7 mouse cellular contexts compared by ENCODE assay signal in genomic region chr17:25828223-25828594, GRCm38 (mm10). TPM values are rescaled to one million over a fixed set of nuclear protein-coding genes. Genes with fewer than 3 reads are reported as not detected.
DNase-seq lines count a peak whose midpoint lies in the region; ATAC-seq and TF ChIP-seq lines count a peak whose summit lies in the region.

No protein-coding gene starts in this region.

- TF ChIP-seq EP300 in lung, postnatal 0 days (IDR thresholded peaks at IDR 0.05), result no peak

- H3K27ac ChIP-seq in lung, postnatal 0 days (ENCODE audit: low read length), result no peak overlapping the region; the same call in 1 of the 2 replicates
- peak overlapping the region; percentile 93 for H3K27ac ChIP-seq in forebrain, embryonic 16.5 days (ENCODE audit: low read length)
- H3K27ac ChIP-seq in limb, embryonic 15.5 days, result peak overlapping the region; percentile 92
- peak overlapping the region; percentile 88; the same call in 1 of the 2 replicates for H3K27ac ChIP-seq in stomach, embryonic 14.5 days (ENCODE audit: low read length)

- peak overlapping the region; percentile 85 for H3K4me2 ChIP-seq in lung, postnatal 0 days (replicated peaks; ENCODE audit: low read depth, low read length)
- H3K4me2 ChIP-seq in forebrain, embryonic 16.5 days (ENCODE audit: low read length), result peak overlapping the region; percentile 93
- H3K4me2 ChIP-seq in limb, embryonic 15.5 days, result peak overlapping the region; percentile 66
- peak overlapping the region; percentile 91 for H3K4me2 ChIP-seq in stomach, embryonic 14.5 days (replicated peaks; ENCODE audit: low read depth, low read length)

- H3K36me3 ChIP-seq in lung, postnatal 0 days (ENCODE audit: insufficient read depth, low read length), result 0 out of 2 replicates have a peak, but pooled peaks cover 11% of the 10 kb centered on the region
- H3K36me3 ChIP-seq in forebrain, embryonic 16.5 days (ENCODE audit: control insufficient read depth, insufficient read depth), result peaks cover 20% of the 10 kb centered on the region
- peaks cover 42% of the 10 kb centered on the region for H3K36me3 ChIP-seq in limb, embryonic 15.5 days
- peaks cover 34% of the 10 kb centered on the region for H3K36me3 ChIP-seq in stomach, embryonic 14.5 days (ENCODE audit: control insufficient read depth, insufficient read depth, low read length)

- peaks cover 35% of the 10 kb centered on the region for H3K4me1 ChIP-seq in lung, postnatal 0 days (ENCODE audit: insufficient read depth, low read depth, low read length)
- H3K4me1 ChIP-seq in forebrain, embryonic 16.5 days (replicated peaks; ENCODE audit: control insufficient read depth, insufficient read depth, low read length), result peaks cover 76% of the 10 kb centered on the region
- peaks cover 65% of the 10 kb centered on the region for H3K4me1 ChIP-seq in limb, embryonic 15.5 days
- H3K4me1 ChIP-seq in stomach, embryonic 14.5 days (ENCODE audit: control insufficient read depth, insufficient read depth, low read length), result peaks cover 36% of the 10 kb centered on the region

- H3K9ac ChIP-seq in lung, postnatal 0 days (replicated peaks; ENCODE audit: low read depth), result 0 out of 2 replicates have a peak overlapping the region, but pooled peaks have one; percentile 8
- H3K9ac ChIP-seq in forebrain, embryonic 16.5 days (replicated peaks; ENCODE audit: low read depth, low read length), result peak overlapping the region; percentile 80
- peak overlapping the region; percentile 68; the same call in 1 of the 2 replicates for H3K9ac ChIP-seq in limb, embryonic 15.5 days
- H3K9ac ChIP-seq in stomach, embryonic 14.5 days (replicated peaks; ENCODE audit: low read depth, low read length), result no peak overlapping the region

- TF ChIP-seq CTCF in lung, postnatal 0 days (IDR thresholded peaks at IDR 0.05), result no peak

- no peak for DNase-seq in lung, postnatal 0 days (ENCODE audit: low spot score)
- no peak for DNase-seq in lung, postnatal 14 days
- no peak for DNase-seq in layer of hippocampus, postnatal 14 days (ENCODE audit: low spot score in 2 of 2)

- no peaks in the 10 kb centered on the region for H3K9me3 ChIP-seq in lung, postnatal 0 days (ENCODE audit: low read length)
- no peaks in the 10 kb centered on the region for H3K9me3 ChIP-seq in forebrain, embryonic 16.5 days (ENCODE audit: control insufficient read depth, low read length)
- H3K9me3 ChIP-seq in limb, embryonic 15.5 days, result no peaks in the 10 kb centered on the region
- no peaks in the 10 kb centered on the region for H3K9me3 ChIP-seq in stomach, embryonic 14.5 days (ENCODE audit: control insufficient read depth, low read depth, low read length)

- H3K4me3 ChIP-seq in lung, postnatal 0 days (ENCODE audit: low read depth, low read length), result peak overlapping the region; percentile 52; the same call in 1 of the 2 replicates
- peak overlapping the region; percentile 66 for H3K4me3 ChIP-seq in forebrain, embryonic 16.5 days (replicated peaks; ENCODE audit: low read length)
- H3K4me3 ChIP-seq in limb, embryonic 15.5 days, result peak overlapping the region; percentile 62
- H3K4me3 ChIP-seq in stomach, embryonic 14.5 days (ENCODE audit: low read depth, low read length), result peak overlapping the region; percentile 59

- WGBS in lung, postnatal 0 days, result 72% methylated on average over 8 of the region's 8 CpGs
- 85% methylated on average over 8 of the region's 8 CpGs for WGBS in forebrain, embryonic 16.5 days
- 81% methylated on average over 8 of the region's 8 CpGs for WGBS in limb, embryonic 15.5 days
- 80% methylated on average over 8 of the region's 8 CpGs for WGBS in stomach, embryonic 14.5 days

- no peaks in the 10 kb centered on the region for H3K27me3 ChIP-seq in lung, postnatal 0 days (replicated peaks; ENCODE audit: insufficient read depth, low read length)
- no peaks in the 10 kb centered on the region for H3K27me3 ChIP-seq in forebrain, embryonic 16.5 days (replicated peaks; ENCODE audit: control insufficient read depth, insufficient read depth, low read length)
- H3K27me3 ChIP-seq in limb, embryonic 15.5 days, result no peaks in the 10 kb centered on the region
- H3K27me3 ChIP-seq in stomach, embryonic 14.5 days (ENCODE audit: control insufficient read depth, insufficient read depth, low read length), result no peaks in the 10 kb centered on the region

- ATAC-seq in lung, postnatal 0 days, result no peak
- ATAC-seq in forebrain, embryonic 16.5 days, result no peak
- ATAC-seq in limb, embryonic 15.5 days (ENCODE audit: insufficient number of reproducible peaks, low FRiP score, low TSS enrichment, low read depth), result no peak
- ATAC-seq in stomach, embryonic 14.5 days (ENCODE audit: insufficient number of reproducible peaks, insufficient read depth, low FRiP score, low read depth), result no peak
- no peak for ATAC-seq in megakaryocyte-erythroid progenitor cell, adult 5-6 weeks (replicated peaks; ENCODE audit: low FRiP score, low TSS enrichment, poor library complexity, severe bottlenecking)

RNA-seq across cellular contexts. Expression of gene Jmjd8, which starts 0.5 kb away (rescaled TPM):
- 27.3 and 28.0 TPM in 2 replicates for polyA plus RNA-seq in lung, postnatal 0 days (2015; fragmentation: Nextera tagmentation; extraction: Ambion mirVana)
- polyA plus RNA-seq in forebrain, embryonic 16.5 days (2015; fragmentation: Nextera tagmentation; extraction: Ambion mirVana), result 68.2 and 73.9 TPM in 2 replicates
- polyA plus RNA-seq in limb, embryonic 15.5 days (2015; fragmentation: Nextera tagmentation; extraction: Ambion mirVana), result 47.2 and 48.9 TPM in 2 replicates
- polyA plus RNA-seq in stomach, embryonic 14.5 days (2014; fragmentation: Nextera tagmentation; extraction: Ambion mirVana), result 41.9 and 44.4 TPM in 2 replicates
- 20.1 and 31.7 TPM in 2 replicates for total RNA-seq in megakaryocyte-erythroid progenitor cell, adult 5-6 weeks (2014; fragmentation: Nextera tagmentation)
- total RNA-seq in megakaryocyte-erythroid progenitor cell, adult 5-6 weeks (2017), result 19.5 and 21.5 TPM in 2 replicates
- total RNA-seq in layer of hippocampus, postnatal 14 days (2021), result 10 to 100 TPM; 64.3 to 65.0 TPM

RNA-seq across cellular contexts. Expression of gene Wdr24, which starts 4.8 kb away (rescaled TPM):
- polyA plus RNA-seq in lung, postnatal 0 days (2015; fragmentation: Nextera tagmentation; extraction: Ambion mirVana), result 14.9 and 15.0 TPM in 2 replicates
- 36.5 and 37.3 TPM in 2 replicates for polyA plus RNA-seq in forebrain, embryonic 16.5 days (2015; fragmentation: Nextera tagmentation; extraction: Ambion mirVana)
- 24.6 and 26.5 TPM in 2 replicates for polyA plus RNA-seq in limb, embryonic 15.5 days (2015; fragmentation: Nextera tagmentation; extraction: Ambion mirVana)
- 25.3 and 28.3 TPM in 2 replicates for polyA plus RNA-seq in stomach, embryonic 14.5 days (2014; fragmentation: Nextera tagmentation; extraction: Ambion mirVana)
- 16.6 and 33.3 TPM in 2 replicates for total RNA-seq in megakaryocyte-erythroid progenitor cell, adult 5-6 weeks (2014; fragmentation: Nextera tagmentation)
- 15.5 and 17.2 TPM in 2 replicates for total RNA-seq in megakaryocyte-erythroid progenitor cell, adult 5-6 weeks (2017)
- 10 to 100 TPM; 21.7 to 23.4 TPM for total RNA-seq in layer of hippocampus, postnatal 14 days (2021)

RNA-seq across cellular contexts. Expression of gene Stub1, which starts 5.0 kb away (rescaled TPM):
- 196 and 198 TPM in 2 replicates for polyA plus RNA-seq in lung, postnatal 0 days (2015; fragmentation: Nextera tagmentation; extraction: Ambion mirVana)
- 301 and 335 TPM in 2 replicates for polyA plus RNA-seq in forebrain, embryonic 16.5 days (2015; fragmentation: Nextera tagmentation; extraction: Ambion mirVana)
- 346 and 387 TPM in 2 replicates for polyA plus RNA-seq in limb, embryonic 15.5 days (2015; fragmentation: Nextera tagmentation; extraction: Ambion mirVana)
- polyA plus RNA-seq in stomach, embryonic 14.5 days (2014; fragmentation: Nextera tagmentation; extraction: Ambion mirVana), result 321 and 347 TPM in 2 replicates
- 89.4 and 112 TPM in 2 replicates for total RNA-seq in megakaryocyte-erythroid progenitor cell, adult 5-6 weeks (2014; fragmentation: Nextera tagmentation)
- 77.6 and 77.7 TPM in 2 replicates for total RNA-seq in megakaryocyte-erythroid progenitor cell, adult 5-6 weeks (2017)
- 100 to 1,000 TPM; 155 to 157 TPM for total RNA-seq in layer of hippocampus, postnatal 14 days (2021)

RNA-seq across cellular contexts. Expression of gene Rhbdl1, which starts 8.9 kb away (rescaled TPM):
- polyA plus RNA-seq in lung, postnatal 0 days (2015; fragmentation: Nextera tagmentation; extraction: Ambion mirVana), result 1.4 and 1.7 TPM in 2 replicates
- polyA plus RNA-seq in forebrain, embryonic 16.5 days (2015; fragmentation: Nextera tagmentation; extraction: Ambion mirVana), result 30.7 and 42.2 TPM in 2 replicates
- polyA plus RNA-seq in limb, embryonic 15.5 days (2015; fragmentation: Nextera tagmentation; extraction: Ambion mirVana), result 1.8 and 2.6 TPM in 2 replicates
- polyA plus RNA-seq in stomach, embryonic 14.5 days (2014; fragmentation: Nextera tagmentation; extraction: Ambion mirVana), result 2.7 and 3.2 TPM in 2 replicates
- total RNA-seq in megakaryocyte-erythroid progenitor cell, adult 5-6 weeks (2014; fragmentation: Nextera tagmentation), result 0.50 and 2.0 TPM in 2 replicates
- total RNA-seq in megakaryocyte-erythroid progenitor cell, adult 5-6 weeks (2017), result 0.30 and 0.47 TPM in 2 replicates
- total RNA-seq in layer of hippocampus, postnatal 14 days (2021), result 10 to 100 TPM; 84.4 to 97.5 TPM

RNA-seq across cellular contexts. Expression of gene Gm20683, which starts 13.4 kb away (rescaled TPM):
- polyA plus RNA-seq in lung, postnatal 0 days (2015; fragmentation: Nextera tagmentation; extraction: Ambion mirVana), result 0.86 and 1.1 TPM in 2 replicates
- polyA plus RNA-seq in forebrain, embryonic 16.5 days (2015; fragmentation: Nextera tagmentation; extraction: Ambion mirVana), result 10.7 and 14.2 TPM in 2 replicates
- polyA plus RNA-seq in limb, embryonic 15.5 days (2015; fragmentation: Nextera tagmentation; extraction: Ambion mirVana), result 1.8 and 2.6 TPM in 2 replicates
- 1.4 and 2.1 TPM in 2 replicates for polyA plus RNA-seq in stomach, embryonic 14.5 days (2014; fragmentation: Nextera tagmentation; extraction: Ambion mirVana)
- total RNA-seq in megakaryocyte-erythroid progenitor cell, adult 5-6 weeks (2014; fragmentation: Nextera tagmentation), result 1.7 and 6.4 TPM in 2 replicates
- not detected in 2 replicates for total RNA-seq in megakaryocyte-erythroid progenitor cell, adult 5-6 weeks (2017)
- total RNA-seq in layer of hippocampus, postnatal 14 days (2021), result 10 to 100 TPM; 26.7 to 31.1 TPM
